11 mouse cellular contexts compared by ENCODE assay signal in the genomic region with DNA sequence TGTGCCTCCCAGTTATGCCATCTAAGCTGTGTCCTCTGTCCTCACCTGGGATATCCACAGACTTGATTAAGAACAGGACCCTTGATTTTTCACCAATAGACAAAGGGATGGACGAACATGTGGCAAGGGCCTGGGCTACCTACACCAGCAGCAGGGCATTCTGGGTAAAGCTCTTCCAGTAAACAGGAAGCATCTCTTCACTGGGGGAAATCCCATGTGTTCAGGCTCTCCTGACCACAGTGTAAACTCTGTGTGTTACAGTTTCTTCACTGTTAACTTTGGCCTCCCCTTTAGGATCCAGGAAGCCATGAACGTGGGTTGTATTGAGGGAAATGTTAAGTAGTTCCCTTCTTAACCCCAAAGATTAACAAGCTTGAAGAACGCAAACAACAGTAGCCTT.
"Had no signal": no experiment of that assay in that cellular context is flagged by ENCODE, and none has a peak within 500 bp of the region (broad histone marks: within the 10 kb centered on the region; RNA-seq: fewer than 3 reads in every experiment).

No protein-coding gene starts in this region.

- DNase-seq: kidney, adult 18-20 months; kidney, postnatal 14 days; lung, postnatal 14 days; right cerebral cortex, postnatal 25 days had no signal

- H3K27ac ChIP-seq: intestine, embryonic 15.5 days; limb, embryonic 12.5 days; lung, embryonic 15.5 days; macrophage; midbrain, embryonic 13.5 days; stomach, postnatal 0 days had no signal

- H3K9me3 ChIP-seq: intestine, embryonic 15.5 days; limb, embryonic 12.5 days; lung, embryonic 15.5 days; midbrain, embryonic 13.5 days had no signal

- H3K36me3 ChIP-seq: intestine, embryonic 15.5 days had no signal

- H3K4me2 ChIP-seq: intestine, embryonic 15.5 days; limb, embryonic 12.5 days; liver, embryonic 11.5 days; lung, embryonic 15.5 days; midbrain, embryonic 13.5 days had no signal

- H3K4me3 ChIP-seq: intestine, embryonic 15.5 days; limb, embryonic 12.5 days; lung, embryonic 15.5 days; midbrain, embryonic 13.5 days had no signal

- H3K27me3 ChIP-seq: intestine, embryonic 15.5 days; limb, embryonic 12.5 days; lung, embryonic 15.5 days; midbrain, embryonic 13.5 days had no signal

- H3K9ac ChIP-seq: intestine, embryonic 15.5 days; limb, embryonic 12.5 days; lung, embryonic 15.5 days; midbrain, embryonic 13.5 days had no signal
